Mouse (Mus musculus): ENCODE results near the gene Gtf2h5. TPM values are rescaled to one million over a fixed set of nuclear protein-coding genes. Genes with fewer than 3 reads are reported as not detected.
A peak's percentile ranks its signal among the peaks of the same experiment; 100 is the strongest.

Gene Gtf2h5
- polyA plus RNA-seq, 1 experiment, result 48.5 TPM

DNA sequence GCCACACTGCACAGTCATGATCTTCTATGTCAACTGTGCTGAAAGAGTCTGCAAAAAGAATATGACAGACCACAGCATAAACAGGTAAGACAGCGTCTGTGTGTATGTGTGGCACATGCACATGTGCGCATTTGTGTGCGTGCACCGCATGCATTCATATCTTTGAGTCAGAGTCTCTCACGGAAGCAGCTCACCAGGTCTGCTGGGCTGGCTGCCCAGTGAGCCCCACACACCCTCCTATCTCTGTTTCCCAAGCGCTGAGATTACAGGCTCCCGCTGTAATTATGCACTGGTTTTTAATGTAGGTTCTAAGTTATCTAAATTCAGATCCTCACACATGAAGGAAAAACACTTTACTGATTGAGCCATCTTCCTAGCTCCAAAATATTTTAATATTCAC is 12.0 kb upstream of the Gtf2h5 start:
- no peak overlapping the region for H3K27ac ChIP-seq (ENCODE audit: insufficient read depth, low read depth, low read length)

GRCm38 (mm10) chr17:6069866-6070265 is 9.7 kb upstream of the Gtf2h5 start:
- TF ChIP-seq CTCF (IDR thresholded peaks at IDR 0.05; ENCODE audit: low read depth, low read length), result no peak
- TF ChIP-seq POLR2A (IDR thresholded peaks at IDR 0.05; ENCODE audit: borderline replicate concordance, low read depth, low read length), result no peak
- no peak overlapping the region for H3K27ac ChIP-seq (ENCODE audit: insufficient read depth, low read depth, low read length)
- H3K4me1 ChIP-seq (ENCODE audit: control insufficient read depth, insufficient read depth, low read length), result peaks cover 5% of the 10 kb centered on the region
- H3K4me3 ChIP-seq (ENCODE audit: insufficient read depth, low read length), result no peak overlapping the region

More for the DNA sequence above, 12.0 kb upstream of the Gtf2h5 start:
- no peaks in the 10 kb centered on the region for H3K4me1 ChIP-seq (ENCODE audit: control insufficient read depth, insufficient read depth, low read length)
- H3K4me3 ChIP-seq (ENCODE audit: insufficient read depth, low read length), result no peak overlapping the region
- TF ChIP-seq POLR2A (IDR thresholded peaks at IDR 0.05; ENCODE audit: borderline replicate concordance, low read depth, low read length) (no peak), CTCF (IDR thresholded peaks at IDR 0.05; ENCODE audit: low read depth, low read length) (no peak)

GRCm38 (mm10) chr17:6073405-6073804 is 6.2 kb upstream of the Gtf2h5 start:
- Histone ChIP-seq H3K4me1 (ENCODE audit: control insufficient read depth, insufficient read depth, low read length) (peaks cover 13% of the 10 kb centered on the region), H3K27ac (ENCODE audit: insufficient read depth, low read depth, low read length) (no peak overlapping the region)

DNA sequence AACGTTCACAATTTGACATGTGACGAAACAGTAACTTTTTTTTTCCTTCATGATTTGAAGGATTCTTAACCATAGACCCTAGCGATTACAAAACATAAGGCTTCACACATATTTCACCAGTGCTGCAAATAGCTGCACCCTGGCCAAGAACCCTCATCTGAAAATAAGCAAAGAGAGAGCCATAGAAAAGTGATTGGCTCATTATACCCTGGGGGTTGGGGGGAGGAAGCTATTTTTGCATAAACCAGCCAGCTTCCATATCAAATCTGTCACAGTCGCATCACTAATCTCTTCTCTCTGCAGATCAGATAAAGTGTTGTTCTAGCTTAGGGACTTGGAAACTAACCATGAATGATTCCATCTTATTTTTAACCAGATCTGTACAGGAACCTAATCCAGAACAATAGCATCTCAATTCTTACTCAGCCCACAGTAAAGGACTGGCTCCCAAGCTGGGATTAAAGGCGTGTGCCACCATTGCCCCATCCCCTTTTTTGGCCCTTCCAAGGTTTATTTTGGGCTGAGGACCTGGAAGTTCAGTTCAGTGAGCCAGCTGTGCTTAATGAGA is 3.8 kb downstream of the Gtf2h5 start:
- TF ChIP-seq CTCF (IDR thresholded peaks at IDR 0.05; ENCODE audit: low read depth, low read length) (no peak), POLR2A (IDR thresholded peaks at IDR 0.05; ENCODE audit: borderline replicate concordance, low read depth, low read length) (no peak)
- Histone ChIP-seq H3K27ac (ENCODE audit: insufficient read depth, low read depth, low read length) (no peak overlapping the region), H3K4me1 (ENCODE audit: control insufficient read depth, insufficient read depth, low read length) (no peaks in the 10 kb centered on the region), H3K4me3 (ENCODE audit: insufficient read depth, low read length) (no peak overlapping the region)

More at GRCm38 (mm10) chr17:6073405-6073804, 6.2 kb upstream of the Gtf2h5 start:
- TF ChIP-seq CTCF (IDR thresholded peaks at IDR 0.05; ENCODE audit: low read depth, low read length) (no peak), POLR2A (IDR thresholded peaks at IDR 0.05; ENCODE audit: borderline replicate concordance, low read depth, low read length) (no peak)
- H3K4me3 ChIP-seq (ENCODE audit: insufficient read depth, low read length), result no peak overlapping the region

GRCm38 (mm10) chr17:6091604-6092003 is 12.0 kb downstream of the Gtf2h5 start:
- Histone ChIP-seq H3K27ac (ENCODE audit: insufficient read depth, low read depth, low read length) (no peak overlapping the region), H3K4me3 (ENCODE audit: insufficient read depth, low read length) (no peak overlapping the region), H3K4me1 (ENCODE audit: control insufficient read depth, insufficient read depth, low read length) (no peaks in the 10 kb centered on the region)
- TF ChIP-seq POLR2A (IDR thresholded peaks at IDR 0.05; ENCODE audit: borderline replicate concordance, low read depth, low read length) (no peak), CTCF (IDR thresholded peaks at IDR 0.05; ENCODE audit: low read depth, low read length) (no peak)

DNA sequence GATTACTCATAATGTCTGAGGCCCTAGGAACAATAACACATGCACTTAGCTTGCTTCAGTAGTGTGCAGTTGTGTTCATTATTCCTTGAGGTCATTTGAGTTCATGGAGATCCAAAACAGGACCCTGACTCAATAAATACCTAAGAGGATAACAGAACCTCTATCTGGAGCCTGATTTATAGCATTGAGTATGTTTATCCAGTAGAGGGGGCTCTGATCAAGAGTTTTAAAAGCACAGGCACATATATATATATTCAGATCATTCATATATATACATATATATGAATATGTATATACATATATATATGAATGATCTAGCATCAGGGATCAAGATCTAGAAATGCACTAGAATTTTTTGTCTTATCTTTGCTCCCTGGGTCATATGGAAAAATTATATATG is 16.0 kb downstream of the Gtf2h5 start:
- no peak for TF ChIP-seq CTCF (IDR thresholded peaks at IDR 0.05; ENCODE audit: low read depth, low read length)
- TF ChIP-seq POLR2A (IDR thresholded peaks at IDR 0.05; ENCODE audit: borderline replicate concordance, low read depth, low read length), result no peak

GRCm38 (mm10) chr17:6097884-6098283 is 18.3 kb downstream of the Gtf2h5 start:
- H3K4me1 ChIP-seq (ENCODE audit: control insufficient read depth, insufficient read depth, low read length), result no peaks in the 10 kb centered on the region
- H3K27ac ChIP-seq (ENCODE audit: insufficient read depth, low read depth, low read length), result no peak overlapping the region
- H3K4me3 ChIP-seq (ENCODE audit: insufficient read depth, low read length), result no peak overlapping the region
- TF ChIP-seq POLR2A (IDR thresholded peaks at IDR 0.05; ENCODE audit: borderline replicate concordance, low read depth, low read length) (no peak), CTCF (IDR thresholded peaks at IDR 0.05; ENCODE audit: low read depth, low read length) (peak; percentile 77)

More for the DNA sequence above, 16.0 kb downstream of the Gtf2h5 start:
- Histone ChIP-seq H3K27ac (ENCODE audit: insufficient read depth, low read depth, low read length) (no peak overlapping the region), H3K4me1 (ENCODE audit: control insufficient read depth, insufficient read depth, low read length) (no peaks in the 10 kb centered on the region), H3K4me3 (ENCODE audit: insufficient read depth, low read length) (no peak overlapping the region)

- TF ChIP-seq CTCF (IDR thresholded peaks at IDR 0.05; ENCODE audit: low read depth, low read length) (no peak), POLR2A (IDR thresholded peaks at IDR 0.05; ENCODE audit: borderline replicate concordance, low read depth, low read length) (no peak)
- Histone ChIP-seq H3K4me1 (ENCODE audit: control insufficient read depth, insufficient read depth, low read length) (peaks cover 5% of the 10 kb centered on the region), H3K27ac (ENCODE audit: insufficient read depth, low read depth, low read length) (no peak overlapping the region), H3K4me3 (ENCODE audit: insufficient read depth, low read length) (no peak overlapping the region)
Measured at GRCm38 (mm10) chr17:6102287-6102686, 22.7 kb downstream of the Gtf2h5 start.

DNA sequence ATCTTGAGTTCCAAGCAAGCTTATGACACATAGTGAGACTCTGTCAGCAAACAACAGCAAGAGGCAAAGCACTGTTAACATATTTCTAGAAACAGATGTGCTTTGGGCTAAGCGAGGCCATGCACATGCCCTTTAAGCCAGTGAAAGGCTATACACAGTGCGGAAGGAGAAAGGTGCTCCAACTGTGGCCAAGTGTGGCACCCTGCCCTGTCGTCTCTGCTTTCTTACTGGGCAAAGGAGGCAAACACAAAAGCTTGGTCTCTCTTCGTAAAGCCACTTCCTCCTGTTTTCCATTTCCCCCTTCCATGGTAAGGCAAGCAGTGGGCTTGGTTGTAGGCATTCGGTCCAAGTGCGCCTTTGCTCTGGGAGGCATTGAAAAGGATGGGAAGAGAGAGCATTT is 24.0 kb downstream of the Gtf2h5 start:
- Histone ChIP-seq H3K4me1 (ENCODE audit: control insufficient read depth, insufficient read depth, low read length) (peaks cover 12% of the 10 kb centered on the region), H3K27ac (ENCODE audit: insufficient read depth, low read depth, low read length) (no peak overlapping the region), H3K4me3 (ENCODE audit: insufficient read depth, low read length) (no peak overlapping the region)
- TF ChIP-seq CTCF (IDR thresholded peaks at IDR 0.05; ENCODE audit: low read depth, low read length) (no peak), POLR2A (IDR thresholded peaks at IDR 0.05; ENCODE audit: borderline replicate concordance, low read depth, low read length) (no peak)

GRCm38 (mm10) chr17:6106361-6107014 is 26.9 kb downstream of the Gtf2h5 start, which contains the start of gene Tulp4:
TSS of gene Tulp4 (plus strand) at chr17:6106437.
- peaks cover 12% of the 10 kb centered on the region for H3K4me1 ChIP-seq (ENCODE audit: control insufficient read depth, insufficient read depth, low read length)
- peak within 1 kb of the TSS; percentile 91 for H3K4me3 ChIP-seq (ENCODE audit: insufficient read depth, low read length)
- H3K27ac ChIP-seq (ENCODE audit: insufficient read depth, low read depth, low read length), result peak within 1 kb of the TSS; percentile 82

More at GRCm38 (mm10) chr17:6106361-6107014, 26.9 kb downstream of the Gtf2h5 start, which contains the start of gene Tulp4:
- TF ChIP-seq CTCF (IDR thresholded peaks at IDR 0.05; ENCODE audit: low read depth, low read length), result no peak
- no peak for TF ChIP-seq POLR2A (IDR thresholded peaks at IDR 0.05; ENCODE audit: borderline replicate concordance, low read depth, low read length)
